Mouse (Mus musculus) G1E-ER4 (cell line): ENCODE results near the gene Fkbp10. TPM values are rescaled to one million over a fixed set of nuclear protein-coding genes. Genes with fewer than 3 reads are reported as not detected.

Source experiments
- GATA1 ChIP-seq: IDR thresholded peaks from one replicate; pipeline ENCODE4 v1.8.0; 2012; ENCODE audit warnings: low read length, inconsistent platforms
- polyA plus RNA-seq: library from polyadenylated mRNA; stranded (reverse); fragments of >175 nt; gene quantifications from 2 replicates; pipeline ENCODE4 v1.2.3, GENCODE M21; 2012

Fkbp10 gene
- polyA plus RNA-seq, 1 experiment: not detected

GRCm38 (mm10) chr11:100402240-100402639 is 13.3 kb upstream of the Fkbp10 start:
- no peak for TF ChIP-seq GATA1

- TF ChIP-seq GATA1: no peak
Observed at GRCm38 (mm10) chr11:100402682-100403081, 12.8 kb upstream of the Fkbp10 start.

- TF ChIP-seq GATA1: no peak
Observed at GRCm38 (mm10) chr11:100403445-100404134, 11.9 kb upstream of the Fkbp10 start.

- TF ChIP-seq GATA1: no peak
Observed at GRCm38 (mm10) chr11:100404456-100405074, 10.9 kb upstream of the Fkbp10 start.

- TF ChIP-seq GATA1: no peak
Observed at GRCm38 (mm10) chr11:100406273-100406672, 9.2 kb upstream of the Fkbp10 start.

GRCm38 (mm10) chr11:100406995-100407705 is 8.3 kb upstream of the Fkbp10 start:
- TF ChIP-seq GATA1: no peak

GRCm38 (mm10) chr11:100408076-100408834 is 7.2 kb upstream of the Fkbp10 start:
- TF ChIP-seq GATA1: no peak

- TF ChIP-seq GATA1: no peak
Observed at GRCm38 (mm10) chr11:100408835-100409462, 6.5 kb upstream of the Fkbp10 start.

- no peak for TF ChIP-seq GATA1
Observed at GRCm38 (mm10) chr11:100409686-100410085, 5.8 kb upstream of the Fkbp10 start.

GRCm38 (mm10) chr11:100411736-100412135 is 3.8 kb upstream of the Fkbp10 start:
- TF ChIP-seq GATA1: no peak

- no peak for TF ChIP-seq GATA1
Observed at GRCm38 (mm10) chr11:100413541-100413940, 2.0 kb upstream of the Fkbp10 start.

GRCm38 (mm10) chr11:100414021-100414913 is 1.2 kb upstream of the Fkbp10 start, which contains the start of gene P3h4:
P3h4 (minus strand) TSS chr11:100414836.
- no peak for TF ChIP-seq GATA1

- TF ChIP-seq GATA1: no peak
Observed at GRCm38 (mm10) chr11:100421537-100421936, 6.0 kb downstream of the Fkbp10 start.

- no peak for TF ChIP-seq GATA1
Observed at GRCm38 (mm10) chr11:100423836-100424235, 8.3 kb downstream of the Fkbp10 start.
